Comparison of ENCODE assay signal across 21 mouse cellular contexts in the genomic region with DNA sequence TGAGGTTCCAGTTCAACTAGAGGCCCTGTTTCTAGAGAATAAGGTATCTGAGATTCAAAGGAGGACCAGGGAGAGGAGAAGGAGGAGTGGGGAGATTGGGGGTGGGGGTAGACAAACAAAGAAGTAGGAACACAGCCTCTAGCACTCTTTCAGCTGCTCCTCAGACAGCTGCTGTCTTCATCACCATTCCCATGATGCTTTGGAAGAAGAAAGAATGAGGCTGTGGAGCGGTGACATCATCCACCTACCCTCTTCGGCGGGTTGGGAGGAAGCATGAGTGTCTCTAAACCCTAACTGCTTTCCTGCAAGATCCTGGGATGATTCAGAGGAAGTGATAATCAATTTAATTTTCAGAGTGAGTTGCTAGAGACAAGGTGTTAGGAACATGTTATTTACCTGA. TPM values are rescaled to one million over a fixed set of nuclear protein-coding genes. Genes with fewer than 3 reads are reported as not detected.
DNase-seq lines count a peak whose midpoint lies in the region; ATAC-seq and TF ChIP-seq lines count a peak whose summit lies in the region.
"Had no signal": no experiment of that assay in that cellular context is flagged by ENCODE, and none has a peak within 500 bp of the region (broad histone marks: within the 10 kb centered on the region; RNA-seq: fewer than 3 reads in every experiment).

No protein-coding gene starts in this region.

- TF ChIP-seq CTCF in C2C12 (IDR thresholded peaks at IDR 0.05; ENCODE audit: control insufficient read depth, insufficient read depth, insufficient read length): no peak
- no peak for TF ChIP-seq CTCF in olfactory bulb, adult 2 months (IDR thresholded peaks at IDR 0.05; ENCODE audit: insufficient read depth, low read depth, low read length)
- TF ChIP-seq CTCF in midbrain, postnatal 0 days (IDR thresholded peaks at IDR 0.05): no peak

- no peak for ATAC-seq in midbrain, embryonic 11.5 days (ENCODE audit: low FRiP score)
- ATAC-seq in midbrain, embryonic 14.5 days (ENCODE audit: low FRiP score, low TSS enrichment): no peak
- ATAC-seq in midbrain, postnatal 0 days (ENCODE audit: low FRiP score): no peak
- ATAC-seq: forebrain, embryonic 13.5 days; hindbrain, embryonic 16.5 days had no signal

- no peak for TF ChIP-seq POLR2A in olfactory bulb, adult 2 months (IDR thresholded peaks at IDR 0.05; ENCODE audit: insufficient read depth, low read depth, low read length)

- no peak overlapping the region for H3K9ac ChIP-seq in midbrain, embryonic 11.5 days (ENCODE audit: low read length)
- no peak overlapping the region for H3K9ac ChIP-seq in midbrain, embryonic 14.5 days (replicated peaks; ENCODE audit: low read length)
- H3K9ac ChIP-seq in midbrain, postnatal 0 days (replicated peaks; ENCODE audit: low read length, poor library complexity, severe bottlenecking): no peak overlapping the region
- H3K9ac ChIP-seq: forebrain, embryonic 13.5 days; hindbrain, embryonic 12.5 days had no signal

- DNase-seq in midbrain, embryonic 11.5 days (ENCODE audit: low spot score, missing footprints): peak; percentile 41
- DNase-seq in midbrain, embryonic 14.5 days: no peak
- DNase-seq in brain, adult 2 months (ENCODE audit: low read depth, low spot score): peak; percentile 88
- no peak for DNase-seq in adrenal gland, postnatal 4 days (ENCODE audit: low spot score in 2 of 2)
- DNase-seq in midbrain, postnatal 0 days (ENCODE audit: low spot score): no peak
- DNase-seq: adrenal gland, postnatal 10 days; cerebellum, adult 2 months; cerebellum, postnatal 10 days; gastrocnemius, postnatal 14 days; heart, postnatal 10 days; heart, postnatal 4 days had no signal

- no peaks in the 10 kb centered on the region for H3K4me1 ChIP-seq in midbrain, embryonic 11.5 days (ENCODE audit: control insufficient read depth, insufficient read depth, low read length)
- peaks cover 9% of the 10 kb centered on the region for H3K4me1 ChIP-seq in midbrain, embryonic 14.5 days (ENCODE audit: control insufficient read depth, insufficient read depth, low read length)
- H3K4me1 ChIP-seq in olfactory bulb, adult 2 months (ENCODE audit: control insufficient read depth, insufficient read depth, low read length): peaks cover 39% of the 10 kb centered on the region
- H3K4me1 ChIP-seq in midbrain, postnatal 0 days (ENCODE audit: insufficient read depth, low read length): no peaks in the 10 kb centered on the region; the same call in 1 of the 2 replicates

- no peaks in the 10 kb centered on the region for H3K79me2 ChIP-seq in C2C12 (ENCODE audit: control insufficient read depth, insufficient read depth)

- no peak overlapping the region for H3ac ChIP-seq in C2C12 (ENCODE audit: control insufficient read depth, insufficient read length, low read depth)

- no peaks in the 10 kb centered on the region for H3K9me3 ChIP-seq in midbrain, embryonic 11.5 days (ENCODE audit: control insufficient read depth, low read length)
- no peaks in the 10 kb centered on the region for H3K9me3 ChIP-seq in midbrain, embryonic 14.5 days (ENCODE audit: control insufficient read depth, low read length)
- H3K9me3 ChIP-seq in midbrain, postnatal 0 days (ENCODE audit: low read length): no peaks in the 10 kb centered on the region
- H3K9me3 ChIP-seq: embryonic facial prominence, embryonic 10.5 days; forebrain, embryonic 13.5 days; G1E; hindbrain, embryonic 12.5 days had no signal

- H3K4me3 ChIP-seq in midbrain, embryonic 11.5 days (ENCODE audit: low read depth, low read length): no peak overlapping the region
- H3K4me3 ChIP-seq in midbrain, embryonic 14.5 days (replicated peaks; ENCODE audit: low read depth, low read length): no peak overlapping the region
- no peak overlapping the region for H3K4me3 ChIP-seq in C2C12 (ENCODE audit: insufficient read depth, poor library complexity, severe bottlenecking)
- no peak overlapping the region for H3K4me3 ChIP-seq in olfactory bulb, adult 2 months (ENCODE audit: insufficient read depth, low read depth, low read length)
- H3K4me3 ChIP-seq in midbrain, postnatal 0 days (ENCODE audit: low read depth, low read length): no peak overlapping the region
- H3K4me3 ChIP-seq: embryonic facial prominence, embryonic 10.5 days; forebrain, embryonic 13.5 days; hindbrain, embryonic 12.5 days had no signal

- no peaks in the 10 kb centered on the region for H3K27me3 ChIP-seq in midbrain, embryonic 11.5 days (ENCODE audit: control insufficient read depth, insufficient read depth, low read length)
- no peaks in the 10 kb centered on the region for H3K27me3 ChIP-seq in midbrain, embryonic 14.5 days (ENCODE audit: control insufficient read depth, insufficient read depth, low read length)
- no peaks in the 10 kb centered on the region for H3K27me3 ChIP-seq in C2C12 (ENCODE audit: control insufficient read depth, insufficient read depth, insufficient read length)
- H3K27me3 ChIP-seq in midbrain, postnatal 0 days (ENCODE audit: insufficient read depth, low read length): no peaks in the 10 kb centered on the region
- H3K27me3 ChIP-seq: forebrain, embryonic 13.5 days; hindbrain, embryonic 12.5 days had no signal

- H3K27ac ChIP-seq in midbrain, embryonic 11.5 days (ENCODE audit: low read depth, low read length): no peak overlapping the region
- H3K27ac ChIP-seq in midbrain, embryonic 14.5 days (replicated peaks; ENCODE audit: low read depth, low read length): no peak overlapping the region
- peak overlapping the region; percentile 92 for H3K27ac ChIP-seq in olfactory bulb, adult 2 months (ENCODE audit: insufficient read depth, low read depth, low read length)
- no peak overlapping the region for H3K27ac ChIP-seq in midbrain, postnatal 0 days (ENCODE audit: low read depth, low read length)
- H3K27ac ChIP-seq: embryonic facial prominence, embryonic 10.5 days; forebrain, embryonic 13.5 days; hindbrain, embryonic 12.5 days had no signal

- WGBS in midbrain, embryonic 11.5 days: 83% methylated on average over 3 of the region's 3 CpGs
- WGBS in midbrain, embryonic 14.5 days: 84% methylated on average over 3 of the region's 3 CpGs
- 45% methylated on average over 3 of the region's 3 CpGs for WGBS in olfactory bulb, adult 2 months
- WGBS in midbrain, postnatal 0 days: 84% methylated on average over 3 of the region's 3 CpGs

- no peaks in the 10 kb centered on the region for H3K36me3 ChIP-seq in midbrain, embryonic 11.5 days (ENCODE audit: control insufficient read depth, insufficient read depth, low read length)
- no peaks in the 10 kb centered on the region for H3K36me3 ChIP-seq in midbrain, embryonic 14.5 days (ENCODE audit: control insufficient read depth, insufficient read depth, low read length)
- no peaks in the 10 kb centered on the region for H3K36me3 ChIP-seq in C2C12 (ENCODE audit: control insufficient read depth, insufficient read depth)
- peaks cover 3% of the 10 kb centered on the region; the same call in 1 of the 2 replicates for H3K36me3 ChIP-seq in midbrain, postnatal 0 days (ENCODE audit: insufficient read depth, low read length)
- H3K36me3 ChIP-seq: embryonic facial prominence, embryonic 10.5 days; hindbrain, embryonic 12.5 days had no signal

- no peaks in the 10 kb centered on the region for H3K79me3 ChIP-seq in C2C12 (ENCODE audit: low read depth)

- H3K4me2 ChIP-seq in midbrain, embryonic 11.5 days: no peak overlapping the region
- no peak overlapping the region for H3K4me2 ChIP-seq in midbrain, embryonic 14.5 days (ENCODE audit: low read length)
- H3K4me2 ChIP-seq in midbrain, postnatal 0 days (ENCODE audit: low read depth, low read length, poor library complexity, severe bottlenecking): no peak overlapping the region
- H3K4me2 ChIP-seq: forebrain, embryonic 13.5 days; hindbrain, embryonic 12.5 days had no signal

TF ChIP-seq in C2C12, 6 proteins besides CTCF, POLR2A, EP300 and RAD21:
- TF ChIP-seq CEBPB (IDR thresholded peaks at IDR 0.05; ENCODE audit: low read depth) (no peak), MYOD1 (IDR thresholded peaks at IDR 0.05; ENCODE audit: control insufficient read depth, insufficient read length, low read depth) (peak; percentile 43)

RNA-seq across cellular contexts. Expression of a gene that starts 44.4 kb away (rescaled TPM):
- polyA plus RNA-seq in midbrain, embryonic 11.5 days (2014; fragmentation: Nextera tagmentation; extraction: Ambion mirVana): 0.07 TPM in 1 of 2 replicates, not detected in the other
- 0.18 and 0.26 TPM in 2 replicates for polyA plus RNA-seq in midbrain, embryonic 14.5 days (2014; fragmentation: Nextera tagmentation; extraction: Ambion mirVana)
- 0.04 TPM for polyA plus RNA-seq in C2C12 (2012; fragmentation: generic; extraction: Trizol)
- not detected in 2 replicates for polyA plus RNA-seq in olfactory bulb, adult 2 months (2012; ENCODE audit: insufficient read depth, insufficient read length, low replicate concordance, missing spikeins)
- total RNA-seq in adrenal gland, postnatal 4 days (2021): under 1 TPM; 0.53 to 0.54 TPM
- total RNA-seq in midbrain, postnatal 0 days (2014; rRNA removed): 0.05 TPM in 1 of 2 replicates, not detected in the other
- 0.28 and 0.37 TPM in 2 replicates for polyA plus RNA-seq in midbrain, postnatal 0 days (2015; fragmentation: Nextera tagmentation; extraction: Ambion mirVana)
- total RNA-seq: gastrocnemius, postnatal 14 days had no signal
- polyA plus RNA-seq: embryonic facial prominence, embryonic 14.5 days; forebrain, embryonic 13.5 days; G1E; gonadal fat pad, adult 2 months; heart, embryonic 14.5 days had no signal

Comparison
In these comparisons a context has a peak if more than half of its experiments do, and no peak if none do; other contexts are left out.
1. DNase-seq: peak in midbrain, embryonic 11.5 days (single experiment) and brain, adult 2 months (single experiment); none in midbrain, embryonic 14.5 days (single experiment), adrenal gland, postnatal 4 days (0 of 2) and midbrain, postnatal 0 days (single experiment).